Mouse (Mus musculus): ENCODE results near the gene Pirt. TPM values are rescaled to one million over a fixed set of nuclear protein-coding genes. Genes with fewer than 3 reads are reported as not detected.

Gene Pirt
- polyA plus RNA-seq, 1 experiment from 2014 or later, result 4.5 TPM

DNA sequence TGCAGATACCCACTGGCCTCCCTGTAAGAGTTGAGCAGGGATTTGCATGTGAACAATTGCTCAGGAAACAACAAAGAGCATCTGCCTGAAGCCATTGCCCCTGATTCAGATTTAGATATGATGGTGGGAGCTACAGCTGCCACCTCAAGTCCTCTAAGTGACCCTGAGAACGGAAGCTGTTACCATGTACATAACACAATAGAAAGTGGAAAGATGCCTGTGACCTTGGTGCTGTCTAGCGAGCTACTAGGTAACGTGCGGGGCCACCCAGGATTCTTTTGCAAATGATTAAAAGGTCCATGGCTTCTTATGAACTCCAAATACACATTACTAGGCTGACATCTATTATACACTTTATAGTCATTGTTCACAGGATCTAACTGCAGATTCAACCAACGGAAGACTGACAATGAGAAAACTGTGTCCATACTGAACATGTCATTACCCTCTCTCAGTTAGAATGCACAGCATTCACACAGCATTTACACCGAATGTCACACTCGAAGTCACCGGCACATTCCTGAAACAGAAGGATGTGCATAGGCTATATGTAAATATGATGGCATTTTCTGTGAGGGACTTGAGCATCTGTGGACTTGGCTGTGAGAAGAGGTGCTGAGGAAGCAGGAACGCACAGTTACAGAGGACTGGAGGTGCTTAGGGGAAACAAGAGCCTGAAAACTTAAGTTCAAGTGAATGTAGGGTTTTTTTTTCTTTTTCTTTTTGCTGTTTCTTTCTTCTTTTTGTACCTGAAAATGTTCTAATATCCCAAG is 21.2 kb downstream of the Pirt start:
- Histone ChIP-seq H3K4me1 (ENCODE audit: control insufficient read depth, insufficient read depth, low read length) (no peaks in the 10 kb centered on the region), H3K27ac (ENCODE audit: low read length) (no peak overlapping the region), H3K9ac (replicated peaks; ENCODE audit: low read depth, low read length) (no peak overlapping the region), H3K4me2 (replicated peaks; ENCODE audit: low read depth, low read length) (no peak overlapping the region), H3K36me3 (ENCODE audit: control insufficient read depth, insufficient read depth, low read length) (no peaks in the 10 kb centered on the region), H3K9me3 (ENCODE audit: control insufficient read depth, low read depth, low read length) (no peaks in the 10 kb centered on the region), H3K4me3 (ENCODE audit: low read depth, low read length) (no peak overlapping the region), H3K27me3 (ENCODE audit: control insufficient read depth, insufficient read depth, low read length) (no peaks in the 10 kb centered on the region)
- ATAC-seq (ENCODE audit: insufficient number of reproducible peaks, insufficient read depth, low FRiP score, low read depth), result no peak
- WGBS, result 75% methylated on average over 9 of the region's 9 CpGs

DNA sequence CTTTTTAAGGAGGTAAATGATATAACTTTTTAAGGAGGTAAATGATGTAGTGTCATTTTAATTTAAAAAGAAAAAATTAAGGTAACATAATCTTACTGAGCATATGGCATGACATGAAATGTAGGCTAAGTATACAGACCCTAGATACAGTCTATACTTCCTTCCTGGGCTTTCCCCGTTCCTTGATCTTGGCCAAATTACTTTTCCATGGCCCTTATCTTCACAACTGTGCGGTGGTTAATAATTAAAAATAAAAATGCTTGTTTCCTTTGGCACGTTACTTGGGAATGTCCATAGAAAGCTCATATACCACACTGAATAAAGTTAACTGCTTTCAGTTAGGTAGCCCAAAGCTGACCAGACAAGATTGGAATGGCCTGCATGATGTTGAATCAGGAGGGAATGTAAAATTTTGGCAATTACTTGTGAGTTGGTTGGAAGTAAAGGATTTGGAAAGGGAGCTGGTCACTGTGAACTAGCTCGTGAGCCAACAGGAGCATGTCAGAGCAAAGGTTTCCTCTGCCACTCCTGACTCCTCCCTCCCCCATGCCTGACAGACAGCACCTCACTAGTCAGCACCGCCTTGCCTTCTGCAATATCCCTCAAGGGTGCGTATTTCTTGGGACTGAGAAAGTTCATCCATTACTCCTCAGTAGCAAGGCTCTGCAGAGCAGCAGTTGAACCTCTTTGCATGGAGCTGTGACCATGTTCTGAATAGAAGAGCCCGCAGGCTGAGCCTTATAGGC is 22.8 kb downstream of the Pirt start:
- no peak overlapping the region for H3K27ac ChIP-seq (ENCODE audit: low read length)

DNA sequence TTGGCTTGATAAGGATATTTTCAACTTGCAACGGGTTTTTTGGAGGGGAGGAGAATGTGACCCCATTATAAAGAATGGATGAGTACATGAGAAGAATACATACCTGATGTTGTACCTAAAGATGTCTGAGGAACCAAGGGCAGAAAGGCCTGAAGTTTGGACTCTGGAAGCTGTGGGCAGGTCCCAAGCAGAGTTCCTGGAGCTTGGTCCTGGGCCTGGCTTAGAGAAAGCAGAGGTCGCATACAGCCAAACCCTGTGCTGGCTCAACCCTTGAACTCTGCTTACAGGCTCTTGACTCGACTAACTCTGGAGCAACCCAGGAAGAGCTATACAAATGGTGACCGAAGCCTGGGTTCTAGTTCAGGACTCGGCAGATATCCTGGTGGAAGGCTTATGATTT is 30.2 kb downstream of the Pirt start:
- no peak overlapping the region for H3K4me2 ChIP-seq (replicated peaks; ENCODE audit: low read depth, low read length)
- no peaks in the 10 kb centered on the region for H3K4me1 ChIP-seq (ENCODE audit: control insufficient read depth, insufficient read depth, low read length)
- H3K27ac ChIP-seq (ENCODE audit: low read length), result no peak overlapping the region
- H3K9ac ChIP-seq (replicated peaks; ENCODE audit: low read depth, low read length), result no peak overlapping the region
- no peak overlapping the region for H3K4me3 ChIP-seq (ENCODE audit: low read depth, low read length)
- no peaks in the 10 kb centered on the region for H3K36me3 ChIP-seq (ENCODE audit: control insufficient read depth, insufficient read depth, low read length)
- no peak for ATAC-seq (ENCODE audit: insufficient number of reproducible peaks, insufficient read depth, low FRiP score, low read depth)
- H3K27me3 ChIP-seq (ENCODE audit: control insufficient read depth, insufficient read depth, low read length), result no peaks in the 10 kb centered on the region
- no peaks in the 10 kb centered on the region for H3K9me3 ChIP-seq (ENCODE audit: control insufficient read depth, low read depth, low read length)
- 84% methylated on average over 5 of the region's 5 CpGs for WGBS

More for the DNA sequence above, 22.8 kb downstream of the Pirt start:
- no peaks in the 10 kb centered on the region for H3K9me3 ChIP-seq (ENCODE audit: control insufficient read depth, low read depth, low read length)
- no peak overlapping the region for H3K4me2 ChIP-seq (replicated peaks; ENCODE audit: low read depth, low read length)
- no peaks in the 10 kb centered on the region for H3K27me3 ChIP-seq (ENCODE audit: control insufficient read depth, insufficient read depth, low read length)
- H3K36me3 ChIP-seq (ENCODE audit: control insufficient read depth, insufficient read depth, low read length), result no peaks in the 10 kb centered on the region
- no peak overlapping the region for H3K9ac ChIP-seq (replicated peaks; ENCODE audit: low read depth, low read length)
- no peak for ATAC-seq (ENCODE audit: insufficient number of reproducible peaks, insufficient read depth, low FRiP score, low read depth)
- 67% methylated on average over 7 of the region's 7 CpGs for WGBS
- H3K4me3 ChIP-seq (ENCODE audit: low read depth, low read length), result no peak overlapping the region
- H3K4me1 ChIP-seq (ENCODE audit: control insufficient read depth, insufficient read depth, low read length), result no peaks in the 10 kb centered on the region

DNA sequence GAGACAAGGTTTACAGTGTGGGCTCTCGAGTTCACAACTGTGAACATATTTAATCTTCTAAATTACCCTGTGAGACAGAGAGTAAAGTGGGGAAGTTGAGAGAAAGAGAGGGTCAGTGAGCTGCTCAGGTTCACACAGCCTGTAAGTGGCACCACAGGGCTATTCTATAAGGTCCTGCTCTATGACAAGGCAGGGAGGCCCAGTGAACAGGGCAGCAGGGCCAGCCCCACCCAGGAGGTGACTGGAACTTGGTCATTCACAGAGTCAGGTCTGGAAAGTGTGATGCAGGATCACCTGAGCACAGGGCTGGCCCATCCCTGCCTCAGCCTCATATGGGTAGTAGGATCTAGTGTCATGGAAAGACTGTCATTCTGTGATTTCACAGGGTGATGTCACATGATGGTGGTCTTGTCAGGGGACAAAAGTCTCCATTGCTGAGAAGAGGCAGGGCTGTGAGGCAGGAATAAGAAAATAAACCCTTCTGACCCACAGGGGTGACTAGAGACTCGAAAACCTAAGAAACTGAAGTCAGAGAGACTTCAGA is 33.5 kb downstream of the Pirt start:
- H3K27ac ChIP-seq (ENCODE audit: low read length), result no peak overlapping the region
- H3K27me3 ChIP-seq (ENCODE audit: control insufficient read depth, insufficient read depth, low read length), result no peaks in the 10 kb centered on the region
- 54% methylated on average over 2 of the region's 2 CpGs for WGBS
- no peaks in the 10 kb centered on the region for H3K4me1 ChIP-seq (ENCODE audit: control insufficient read depth, insufficient read depth, low read length)
- H3K4me3 ChIP-seq (ENCODE audit: low read depth, low read length), result no peak overlapping the region
- no peaks in the 10 kb centered on the region for H3K9me3 ChIP-seq (ENCODE audit: control insufficient read depth, low read depth, low read length)
- no peak for ATAC-seq (ENCODE audit: insufficient number of reproducible peaks, insufficient read depth, low FRiP score, low read depth)
- no peaks in the 10 kb centered on the region for H3K36me3 ChIP-seq (ENCODE audit: control insufficient read depth, insufficient read depth, low read length)
- H3K9ac ChIP-seq (replicated peaks; ENCODE audit: low read depth, low read length), result no peak overlapping the region
- no peak overlapping the region for H3K4me2 ChIP-seq (replicated peaks; ENCODE audit: low read depth, low read length)

DNA sequence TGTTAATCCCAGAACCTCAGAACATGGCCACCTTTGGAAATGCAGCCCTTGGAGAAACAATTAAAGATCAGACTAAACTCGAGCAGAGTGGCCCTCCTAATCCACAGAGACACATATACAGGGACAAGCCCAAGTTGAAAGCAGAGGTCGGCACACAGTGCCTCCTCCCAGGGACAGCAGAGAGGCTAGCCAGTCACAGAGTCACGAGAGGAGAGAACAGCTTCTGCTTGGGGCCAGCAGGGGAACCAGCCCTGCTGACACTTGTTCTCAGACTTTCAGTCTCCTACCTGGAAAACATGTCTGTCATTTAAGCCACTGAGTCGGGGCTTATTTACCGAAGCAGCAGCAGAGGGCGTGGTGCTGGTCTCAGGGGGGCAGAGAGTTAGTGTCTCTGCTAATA is 34.7 kb downstream of the Pirt start:
- no peak overlapping the region for H3K4me2 ChIP-seq (replicated peaks; ENCODE audit: low read depth, low read length)
- no peaks in the 10 kb centered on the region for H3K4me1 ChIP-seq (ENCODE audit: control insufficient read depth, insufficient read depth, low read length)
- no peaks in the 10 kb centered on the region for H3K36me3 ChIP-seq (ENCODE audit: control insufficient read depth, insufficient read depth, low read length)
- no peak overlapping the region for H3K4me3 ChIP-seq (ENCODE audit: low read depth, low read length)
- WGBS, result 51% methylated on average over 6 of the region's 6 CpGs
- no peaks in the 10 kb centered on the region for H3K9me3 ChIP-seq (ENCODE audit: control insufficient read depth, low read depth, low read length)
- H3K9ac ChIP-seq (replicated peaks; ENCODE audit: low read depth, low read length), result no peak overlapping the region
- no peak overlapping the region for H3K27ac ChIP-seq (ENCODE audit: low read length)
- ATAC-seq (ENCODE audit: insufficient number of reproducible peaks, insufficient read depth, low FRiP score, low read depth), result peak; percentile 37; the same call in 1 of the 2 replicates
- H3K27me3 ChIP-seq (ENCODE audit: control insufficient read depth, insufficient read depth, low read length), result no peaks in the 10 kb centered on the region

DNA sequence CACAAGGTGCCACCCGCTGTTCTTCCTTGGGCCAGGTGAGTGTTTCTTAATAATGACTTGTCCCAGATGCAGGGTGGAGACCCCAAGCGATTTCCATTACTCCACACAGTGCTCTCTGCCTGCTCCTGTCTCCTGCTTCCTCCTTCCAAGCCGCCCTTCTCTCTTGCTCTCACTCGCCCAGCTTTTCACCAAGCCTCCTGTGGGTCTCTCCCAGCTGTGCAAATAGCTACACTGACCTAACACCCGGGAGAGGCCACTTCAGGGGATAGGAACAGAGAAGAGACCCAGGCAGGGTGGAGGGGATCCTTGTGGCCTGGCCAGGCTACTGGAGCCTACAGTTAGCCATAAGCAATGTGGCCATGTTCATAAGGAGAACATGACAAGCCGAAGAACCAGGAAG is 35.1 kb downstream of the Pirt start:
- 0 out of 2 replicates have a peak, but pooled peaks have one; percentile 56 for ATAC-seq (ENCODE audit: insufficient number of reproducible peaks, insufficient read depth, low FRiP score, low read depth)
- Histone ChIP-seq H3K9ac (replicated peaks; ENCODE audit: low read depth, low read length) (no peak overlapping the region), H3K4me1 (ENCODE audit: control insufficient read depth, insufficient read depth, low read length) (no peaks in the 10 kb centered on the region), H3K4me2 (replicated peaks; ENCODE audit: low read depth, low read length) (no peak overlapping the region), H3K27ac (ENCODE audit: low read length) (0 out of 2 replicates have a peak overlapping the region, but pooled peaks have one; percentile 52), H3K9me3 (ENCODE audit: control insufficient read depth, low read depth, low read length) (no peaks in the 10 kb centered on the region), H3K36me3 (ENCODE audit: control insufficient read depth, insufficient read depth, low read length) (no peaks in the 10 kb centered on the region), H3K4me3 (ENCODE audit: low read depth, low read length) (no peak overlapping the region), H3K27me3 (ENCODE audit: control insufficient read depth, insufficient read depth, low read length) (no peaks in the 10 kb centered on the region)
- 67% methylated on average over 6 of the region's 6 CpGs for WGBS

DNA sequence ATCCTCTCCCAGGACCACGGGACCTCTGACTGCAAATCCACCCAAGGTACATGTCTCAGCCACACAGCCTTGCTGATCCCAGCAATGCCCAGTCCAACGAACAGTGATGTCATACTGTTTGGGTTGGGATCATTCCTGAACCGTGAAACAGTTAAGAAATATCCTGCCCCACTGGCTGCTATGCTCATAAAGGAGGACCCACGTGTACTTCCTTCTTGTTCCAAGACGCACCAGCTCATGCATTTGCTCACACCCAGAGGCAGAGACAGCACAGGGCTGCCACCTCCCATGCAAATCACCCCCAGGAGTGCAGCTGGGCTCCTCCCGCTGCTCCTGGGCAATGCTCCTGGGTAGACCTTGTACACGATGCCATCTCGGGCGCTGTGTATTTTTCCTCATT is 44.5 kb downstream of the Pirt start, which contains the start of gene Tmem238l:
Gene Tmem238l, plus strand, starts transcription at position 336 of the 400 bp plus-strand sequence.
- H3K4me2 ChIP-seq (replicated peaks; ENCODE audit: low read depth, low read length), result no peak within 1 kb of the TSS
- no peak within 1 kb of the TSS for H3K4me3 ChIP-seq (ENCODE audit: low read depth, low read length)
- H3K27me3 ChIP-seq (ENCODE audit: control insufficient read depth, insufficient read depth, low read length), result no peaks in the 10 kb centered on the region
- ATAC-seq (ENCODE audit: insufficient number of reproducible peaks, insufficient read depth, low FRiP score, low read depth), result no peak
- H3K9me3 ChIP-seq (ENCODE audit: control insufficient read depth, low read depth, low read length), result no peaks in the 10 kb centered on the region
- H3K9ac ChIP-seq (replicated peaks; ENCODE audit: low read depth, low read length), result no peak within 1 kb of the TSS
- H3K27ac ChIP-seq (ENCODE audit: low read length), result no peak within 1 kb of the TSS
- 73% methylated on average over 9 of the region's 9 CpGs for WGBS
- no peaks in the 10 kb centered on the region for H3K36me3 ChIP-seq (ENCODE audit: control insufficient read depth, insufficient read depth, low read length)
- H3K4me1 ChIP-seq (ENCODE audit: control insufficient read depth, insufficient read depth, low read length), result no peaks in the 10 kb centered on the region

DNA sequence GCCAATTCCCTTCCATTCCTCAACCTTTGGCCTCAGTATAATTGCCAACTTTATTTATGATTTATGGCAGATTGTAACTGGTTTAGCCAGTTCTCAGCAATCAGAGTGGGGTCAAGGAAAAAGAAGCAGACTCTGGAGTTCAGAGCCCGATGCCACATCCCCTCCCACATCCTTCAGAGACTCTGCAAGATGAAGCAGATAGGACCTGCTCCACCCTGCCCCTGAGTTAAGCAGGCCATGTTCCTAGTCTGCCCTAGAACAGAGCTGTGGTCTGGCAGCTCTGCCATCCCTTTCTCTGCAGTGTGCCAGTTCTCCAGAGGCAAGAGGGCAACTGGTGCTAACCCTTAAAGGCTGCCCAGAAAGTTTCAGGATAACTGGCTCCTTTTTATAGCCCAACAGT is 49.0 kb downstream of the Pirt start:
- H3K36me3 ChIP-seq (ENCODE audit: control insufficient read depth, insufficient read depth, low read length), result no peaks in the 10 kb centered on the region
- H3K27ac ChIP-seq (ENCODE audit: low read length), result no peak overlapping the region
- H3K9me3 ChIP-seq (ENCODE audit: control insufficient read depth, low read depth, low read length), result no peaks in the 10 kb centered on the region
- H3K4me3 ChIP-seq (ENCODE audit: low read depth, low read length), result no peak overlapping the region
- H3K27me3 ChIP-seq (ENCODE audit: control insufficient read depth, insufficient read depth, low read length), result no peaks in the 10 kb centered on the region
- no peaks in the 10 kb centered on the region for H3K4me1 ChIP-seq (ENCODE audit: control insufficient read depth, insufficient read depth, low read length)
- no peak overlapping the region for H3K4me2 ChIP-seq (replicated peaks; ENCODE audit: low read depth, low read length)
- ATAC-seq (ENCODE audit: insufficient number of reproducible peaks, insufficient read depth, low FRiP score, low read depth), result no peak
- no peak overlapping the region for H3K9ac ChIP-seq (replicated peaks; ENCODE audit: low read depth, low read length)
- WGBS, result 50% methylated on average over 1 of the region's 1 CpGs
